Mouse (Mus musculus) R1 (cell line): ENCODE results near the gene Pnkp.
"Not testable (repeated sequence)": the region's sequence is repeated elsewhere in the genome, so short reads cannot be mapped to it uniquely, and the experiment has no call there.

Source experiments
- DNase-seq: peaks from one replicate; pipeline ENCODE4 v3.0.0-alpha.2; 2018; ENCODE audit warnings: low read depth, low spot score

Gene Pnkp

DNA sequence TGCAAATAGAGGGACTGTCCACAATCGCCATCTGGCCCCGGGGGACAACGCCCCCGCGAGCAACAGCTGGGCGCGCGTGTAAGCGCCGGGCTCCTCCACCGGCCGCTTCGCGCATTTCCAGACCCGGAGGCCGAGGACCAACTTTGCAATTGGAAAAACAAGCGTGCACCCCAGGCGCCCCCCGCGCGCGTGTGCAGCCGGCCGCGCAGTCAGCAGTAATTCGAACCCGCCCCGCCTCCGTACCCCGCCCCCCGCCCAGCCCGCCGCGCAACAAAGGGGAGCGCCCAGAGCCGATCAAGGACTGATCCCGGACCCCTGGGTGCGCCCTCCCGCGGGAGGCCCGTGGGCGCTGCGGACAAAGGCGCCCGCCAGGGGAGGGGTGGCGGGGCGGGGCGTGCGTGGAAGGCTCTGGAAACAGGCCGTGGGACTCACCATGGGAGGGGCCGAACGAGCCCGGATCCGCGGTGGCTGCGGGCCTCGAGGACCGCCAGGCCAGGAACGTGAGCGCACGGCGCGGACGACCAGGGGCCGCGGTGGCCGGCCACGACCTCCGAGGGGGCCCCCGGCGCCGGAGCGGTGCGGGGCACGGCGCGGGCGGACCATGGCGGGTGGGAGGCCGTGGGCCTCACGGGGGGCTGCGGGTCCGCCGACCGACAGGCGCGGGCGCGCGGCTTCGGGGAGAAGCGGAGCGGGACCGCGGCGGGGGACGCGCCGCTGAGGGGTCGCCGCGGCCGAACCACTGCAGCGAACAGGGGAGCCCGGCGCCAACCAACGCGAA is 12.2 kb downstream of the Pnkp start:
- peak; percentile 53 for DNase-seq

DNA sequence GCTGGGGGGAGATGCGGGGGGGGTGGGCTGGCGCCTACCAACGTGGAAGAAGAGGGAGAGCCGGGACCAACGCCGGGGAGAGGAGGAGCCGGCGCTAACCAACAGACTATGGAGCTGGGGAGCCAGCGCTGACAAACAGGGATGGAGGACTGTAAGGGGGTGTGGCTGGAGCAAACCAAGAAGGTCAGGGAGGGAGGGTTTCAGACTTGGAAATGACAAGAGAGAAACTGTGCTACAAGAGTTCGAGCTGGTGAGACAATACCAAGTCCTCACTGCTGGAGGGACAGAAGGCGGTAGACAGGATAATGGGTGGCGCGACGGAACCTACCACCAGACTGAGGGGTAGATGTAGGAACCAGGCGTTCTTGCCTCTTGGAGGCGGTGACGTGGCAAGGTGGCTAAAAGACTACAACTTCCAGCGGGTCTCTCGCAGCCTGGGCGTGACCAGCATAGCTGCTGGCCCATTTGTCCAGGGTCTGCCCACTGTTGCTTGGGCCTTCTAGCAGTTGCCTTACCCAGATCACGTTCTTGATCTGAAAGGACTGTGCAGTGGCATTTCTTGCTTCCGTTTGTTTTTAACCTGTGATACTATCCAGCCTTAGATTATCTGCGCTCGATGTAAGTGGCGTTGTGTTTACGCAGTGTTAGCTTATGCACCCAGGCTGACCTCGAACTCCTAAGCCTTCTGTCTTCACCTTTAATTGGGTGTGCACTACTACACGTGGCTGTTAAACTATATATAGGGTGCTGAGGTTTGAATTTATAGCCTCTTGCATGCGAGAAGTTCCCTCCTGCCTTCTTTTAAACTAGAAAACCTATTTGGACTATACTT is 13.0 kb downstream of the Pnkp start, which contains the start of gene Ptov1:
Ptov1 (minus strand) TSS at position 92 of the 832 bp plus-strand sequence.
- peak; percentile 99 for DNase-seq

DNA sequence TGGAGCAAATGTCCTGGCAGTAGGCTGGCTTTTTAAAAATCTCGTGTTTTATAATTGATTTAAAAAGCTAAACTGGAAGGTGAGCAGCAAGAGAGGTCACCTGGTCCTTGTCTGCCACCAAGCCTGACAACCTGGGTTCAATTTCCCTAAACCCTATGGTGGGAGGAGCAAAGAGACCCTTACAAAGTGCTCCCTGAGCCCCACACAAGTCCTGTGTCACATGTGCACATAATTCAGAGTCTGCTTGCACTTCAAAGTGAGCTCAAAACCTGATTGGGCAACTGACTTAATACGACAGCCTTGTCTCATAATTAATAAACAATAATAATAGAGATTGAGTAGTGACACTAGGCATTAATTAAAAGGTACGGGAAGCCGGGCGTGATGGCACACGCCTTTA is 13.7 kb downstream of the Pnkp start:
- no peak for DNase-seq

DNA sequence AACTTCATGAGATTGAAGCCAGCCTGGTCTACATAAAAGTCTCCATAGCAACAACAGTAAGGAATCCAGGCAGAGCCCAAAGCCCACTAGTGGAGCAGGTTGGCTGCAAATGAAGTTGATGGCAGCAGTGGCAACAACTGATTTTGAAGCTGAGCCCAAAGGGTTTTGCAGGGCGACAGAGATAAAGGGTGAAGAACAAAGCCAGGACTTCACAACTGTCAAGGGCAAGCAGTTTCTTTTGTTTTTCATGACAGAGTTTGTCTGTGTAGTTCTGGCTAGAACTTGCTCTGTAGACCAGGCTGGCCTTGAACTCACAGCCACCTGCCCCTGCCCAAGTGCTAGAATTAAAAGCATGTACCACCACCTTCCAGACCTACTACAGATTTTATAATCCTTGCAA is 14.2 kb downstream of the Pnkp start:
- DNase-seq = peak; percentile 52

DNA sequence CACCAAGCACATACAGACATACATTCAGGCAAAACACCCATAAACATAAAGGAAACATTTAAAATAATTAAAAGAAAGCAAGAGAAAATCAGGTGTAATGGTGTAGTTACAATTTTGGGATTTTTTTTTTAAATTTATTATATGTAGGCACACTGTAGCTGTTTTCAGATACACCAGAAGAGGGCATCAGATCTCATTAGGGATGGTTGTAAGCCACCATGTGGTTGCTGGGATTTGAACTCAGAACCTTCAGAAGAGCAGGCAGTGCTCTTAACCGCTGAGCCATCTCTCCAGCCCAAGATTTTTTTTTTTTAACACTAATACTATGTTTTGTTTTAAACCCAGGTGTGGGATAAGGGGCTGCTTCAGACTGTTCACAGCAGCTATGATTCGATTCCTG is 14.8 kb downstream of the Pnkp start:
- not testable (repeated sequence) for DNase-seq

DNA sequence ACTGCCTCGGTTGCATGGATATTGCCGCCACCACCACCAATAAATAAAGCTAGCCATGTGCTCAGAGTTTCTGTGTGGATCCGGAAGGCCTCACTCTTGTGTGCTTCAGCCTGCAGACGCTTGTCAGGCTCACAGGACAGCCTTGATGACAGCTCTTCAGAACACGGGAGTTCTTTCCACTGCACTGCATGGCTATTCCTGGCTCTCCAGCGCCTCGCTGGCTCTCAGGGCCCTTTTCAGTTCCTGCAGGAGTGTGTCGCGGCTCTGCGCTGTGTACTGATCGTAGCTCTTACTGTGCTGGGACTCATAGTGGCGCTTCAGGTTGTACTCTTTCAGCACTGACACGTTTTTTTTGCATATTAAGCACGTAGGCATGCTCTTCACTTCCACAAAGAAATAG is 20.9 kb downstream of the Pnkp start:
- no peak for DNase-seq

DNA sequence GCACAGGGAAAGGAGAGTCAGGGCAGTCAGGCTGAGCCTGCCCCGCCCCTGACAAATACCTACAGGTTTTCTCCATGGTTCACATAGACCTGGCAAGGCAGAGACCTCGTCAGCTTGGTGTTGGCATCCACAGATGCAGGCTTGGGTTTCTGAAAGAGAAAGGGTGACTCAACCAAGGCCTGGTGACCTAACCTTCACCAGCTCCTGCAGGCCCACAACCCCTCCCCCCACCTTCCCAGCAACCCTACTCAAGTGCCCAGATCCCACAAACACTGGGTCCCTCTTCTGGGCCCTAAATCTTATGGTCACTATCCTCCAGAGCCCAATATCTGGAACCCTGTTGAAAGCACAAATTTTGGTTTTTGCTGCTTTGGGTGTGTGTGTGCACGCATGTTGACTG is 26.1 kb downstream of the Pnkp start:
- no peak for DNase-seq

DNA sequence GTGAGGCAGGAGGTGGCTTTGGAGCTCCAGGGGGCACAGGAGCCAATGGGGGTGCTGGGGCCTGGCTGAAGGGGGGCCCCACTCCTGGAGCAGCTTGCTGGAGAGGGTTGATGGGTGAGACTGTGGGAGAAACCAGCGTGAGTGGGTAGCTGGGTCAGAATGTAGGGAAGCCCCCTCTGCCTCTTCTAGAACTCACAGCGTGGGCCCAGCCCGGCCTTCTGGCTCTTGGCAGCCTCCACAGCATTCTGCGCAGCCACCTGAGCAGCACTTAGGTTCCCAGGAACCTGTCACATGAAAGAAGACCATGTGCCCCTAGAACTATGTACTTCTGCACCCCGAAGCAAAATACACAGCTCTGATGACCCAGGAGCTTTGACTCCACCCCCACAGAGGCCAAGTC is 27.7 kb downstream of the Pnkp start:
- no peak for DNase-seq

DNA sequence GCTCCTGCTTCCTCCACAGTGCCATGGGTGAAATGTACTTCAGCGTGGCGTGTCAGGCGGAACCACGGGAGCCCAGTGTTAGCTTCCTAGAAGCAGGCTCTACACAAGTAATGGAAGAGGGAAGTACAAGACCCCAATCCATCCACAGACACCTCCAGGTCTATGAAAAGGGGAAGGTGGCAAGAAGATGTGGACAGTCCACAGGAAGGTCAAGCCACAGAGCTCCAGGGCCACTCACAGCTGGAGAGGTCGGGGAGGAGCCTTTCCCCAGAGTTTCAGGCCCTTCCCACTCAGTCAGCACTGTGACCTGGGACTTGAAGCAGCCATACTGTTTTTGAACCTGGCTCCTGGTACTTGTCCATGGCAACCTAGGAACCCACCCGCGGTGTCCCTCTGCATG is 30.0 kb downstream of the Pnkp start:
- no peak for DNase-seq

- no peak for DNase-seq
Measured at GRCm38 (mm10) chr7:44888256-44889105, 31.5 kb downstream of the Pnkp start.

- no peak for DNase-seq
Measured at GRCm38 (mm10) chr7:44890180-44890579, 33.2 kb downstream of the Pnkp start.

DNA sequence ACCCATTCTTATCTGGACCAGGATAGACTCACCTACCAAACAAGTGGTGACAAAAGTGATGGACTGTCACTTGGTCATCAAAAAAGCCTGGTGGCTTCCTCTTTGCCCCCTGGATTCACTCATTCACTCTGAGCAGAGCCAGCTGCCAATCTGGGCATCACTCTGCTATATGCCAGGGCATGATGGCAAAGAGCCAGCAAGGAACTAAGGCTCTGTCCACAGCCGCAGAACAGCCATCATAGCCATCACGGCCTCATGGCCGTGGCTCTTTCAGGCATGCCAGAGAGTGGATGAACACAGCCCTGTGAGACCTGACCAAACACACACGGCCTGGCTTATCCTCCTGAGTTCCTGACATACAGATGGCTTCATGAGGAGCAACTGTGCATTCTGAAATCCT is 33.8 kb downstream of the Pnkp start:
- no peak for DNase-seq

- DNase-seq = no peak
Measured at GRCm38 (mm10) chr7:44891611-44892010, 34.7 kb downstream of the Pnkp start.

DNA sequence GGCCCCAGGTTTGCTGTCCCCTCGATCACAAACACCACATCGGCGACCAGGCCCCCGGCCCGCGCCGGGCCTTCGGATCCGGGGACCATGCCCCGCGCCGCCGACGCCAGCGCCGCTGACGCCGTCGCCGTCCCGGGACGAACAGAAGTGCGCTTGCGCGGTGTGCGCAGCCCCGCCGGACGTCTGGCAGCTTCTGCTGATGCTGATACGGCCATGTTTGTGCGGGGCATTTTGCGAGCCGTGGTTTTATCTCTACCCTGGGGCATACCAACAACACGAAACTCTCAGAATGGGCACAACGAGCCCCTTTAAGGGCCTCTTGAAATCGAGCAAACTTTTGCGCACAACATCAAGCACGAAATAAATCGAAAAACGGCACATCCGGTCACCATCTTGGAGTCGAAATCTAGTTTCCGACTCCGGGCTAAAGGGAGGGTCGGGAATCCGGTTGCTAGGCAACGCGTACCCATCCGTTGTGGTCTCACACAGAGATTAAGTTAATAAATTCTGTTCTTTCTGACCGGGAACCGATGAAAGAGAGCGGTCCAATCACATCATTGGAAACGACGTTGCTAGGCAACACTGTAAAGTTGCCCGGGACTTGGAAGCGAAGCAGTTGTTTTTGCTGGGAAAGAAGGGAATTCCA is 35.5 kb downstream of the Pnkp start, which contains the start of gene Med25:
Med25 (minus strand) TSS at position 437 of the 646 bp plus-strand sequence.
- DNase-seq = peak; percentile 96

DNA sequence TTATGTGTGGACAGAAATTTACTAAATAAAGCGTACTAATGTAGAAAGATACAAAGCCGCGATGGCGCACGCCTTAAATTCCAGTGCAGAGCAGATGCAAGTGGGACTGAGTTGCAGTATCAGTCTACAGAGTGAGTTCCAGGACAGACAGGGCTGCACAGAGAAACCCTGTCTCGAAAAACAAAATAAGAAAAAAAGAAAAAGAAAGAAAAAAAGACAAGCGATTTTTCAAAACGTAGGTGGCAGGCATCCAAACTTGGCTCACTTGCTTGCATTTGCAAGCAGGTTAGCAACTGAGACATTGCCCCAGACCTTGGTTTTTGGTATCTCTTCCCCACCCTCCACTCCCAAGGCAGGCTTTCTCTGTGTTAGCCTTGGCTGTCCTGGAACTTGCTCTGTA is 36.3 kb downstream of the Pnkp start:
- DNase-seq = no peak

DNA sequence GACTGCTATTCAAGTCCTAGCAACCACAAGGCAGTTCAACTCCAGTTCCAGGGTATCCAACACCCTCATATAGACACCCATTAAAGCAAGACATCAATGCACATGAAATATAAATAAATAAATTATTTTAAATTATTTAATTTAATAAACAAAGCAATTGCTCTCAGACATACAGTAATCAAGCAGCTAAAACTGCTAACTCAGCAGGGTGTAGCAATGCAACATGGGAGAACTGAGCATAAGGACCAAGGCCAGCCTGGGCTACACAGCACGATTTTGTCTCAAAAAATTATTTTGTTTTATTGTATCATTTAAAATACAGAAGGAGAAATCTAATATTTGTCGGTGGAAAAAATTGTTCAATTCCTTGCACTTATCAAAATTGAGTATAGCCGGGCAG is 37.2 kb downstream of the Pnkp start:
- DNase-seq = no peak

DNA sequence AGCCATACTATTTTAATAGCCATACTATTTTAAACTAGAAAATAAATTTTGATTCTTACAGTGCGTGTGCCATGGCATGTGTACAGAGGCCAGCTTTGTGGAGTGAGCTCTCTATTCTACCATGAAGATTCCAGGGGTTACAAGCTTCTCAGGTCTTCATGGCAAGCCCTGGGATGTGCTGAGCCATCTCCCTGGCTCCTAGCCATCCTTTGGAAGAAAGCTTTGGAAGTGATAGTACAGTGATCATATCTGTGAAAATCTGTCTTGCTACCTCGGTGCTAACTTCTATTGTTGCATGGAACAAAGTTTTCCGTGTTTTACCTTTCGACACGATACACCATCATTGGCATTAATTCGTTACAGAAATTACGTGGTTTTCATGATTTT is 38.3 kb downstream of the Pnkp start:
- DNase-seq = no peak

- peak; percentile 99 for DNase-seq
Measured at GRCm38 (mm10) chr7:44895593-44896434, 38.9 kb downstream of the Pnkp start, which contains the start of gene Fuz. Gene Fuz (plus strand): TSS chr7:44896079.

DNA sequence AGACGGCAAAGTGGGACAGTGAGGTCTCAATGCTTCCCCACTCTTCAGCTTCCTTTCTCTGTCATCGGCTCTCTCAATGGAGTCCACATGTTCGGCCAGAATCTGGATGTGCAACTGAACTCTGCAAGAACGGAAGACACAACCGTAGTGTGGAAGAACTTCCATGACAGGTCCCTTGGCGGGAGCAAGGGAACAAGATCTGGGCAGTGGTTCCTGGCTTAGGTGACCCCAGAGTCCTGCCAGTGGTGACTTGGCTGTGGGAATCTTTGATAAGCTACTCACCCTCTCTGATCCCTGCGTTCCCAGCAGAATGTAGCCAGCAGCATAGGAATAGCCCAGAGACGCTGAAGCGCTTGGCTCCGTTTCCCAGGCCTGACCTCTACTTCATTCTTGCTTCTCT is 39.6 kb downstream of the Pnkp start:
- DNase-seq = no peak

GRCm38 (mm10) chr7:44898607-44899006 is 41.7 kb downstream of the Pnkp start:
- peak; percentile 78 for DNase-seq
